Mouse (Mus musculus) G1E (cell line): Measurements from ENCODE around the gene Rnf123. TPM values are rescaled to one million over a fixed set of nuclear protein-coding genes. Genes with fewer than 3 reads are reported as not detected.
A peak's percentile ranks its signal among the peaks of the same experiment; 100 is the strongest.

ENCODE experiments used
- ATAC-seq: 2 replicates; pipeline ENCODE4 v1.8.0; 2016; ENCODE audit warnings: mild to moderate bottlenecking; ENCODE audit not compliant: insufficient number of reproducible peaks, poor library complexity, low FRiP score, severe bottlenecking; ENCODE audit errors: extremely low read depth
- DNase-seq: peaks from one replicate; pipeline ENCODE4 v3.0.0; 2012; ENCODE audit warnings: low spot score
- H3K27me3 ChIP-seq: 2 replicates; pipeline ENCODE4 v1.6.1; 2012; ENCODE audit warnings: mild to moderate bottlenecking, low read length, inconsistent platforms; ENCODE audit not compliant: insufficient read depth
- H3K36me3 ChIP-seq: replicated peaks from 2 replicates; pipeline ENCODE3; 2012; ENCODE audit warnings: mild to moderate bottlenecking, inconsistent platforms
- H3K4me1 ChIP-seq: 2 replicates; pipeline ENCODE4 v1.6.1; 2012; ENCODE audit warnings: low read depth, low read length, inconsistent platforms, mixed read lengths; ENCODE audit not compliant: insufficient read depth
- H3K4me3 ChIP-seq: 2 replicates; pipeline ENCODE4 v1.5.1; 2012; ENCODE audit warnings: low read depth, mild to moderate bottlenecking, inconsistent platforms, low read length, moderate library complexity, mixed read lengths
- H3K9me3 ChIP-seq: replicated peaks from 2 replicates; pipeline ENCODE4 v1.6.1; 2012; ENCODE audit warnings: inconsistent platforms
- CTCF ChIP-seq: IDR thresholded peaks from 2 replicates; pipeline ENCODE4 v1.5.1; 2012; ENCODE audit warnings: low read depth, low read length, inconsistent platforms, mixed read lengths
- GATA1 ChIP-seq: IDR thresholded peaks from 2 replicates; pipeline ENCODE4 v1.6.1; 2012; ENCODE audit warnings: borderline replicate concordance, low read length, inconsistent platforms, mixed read lengths
- GATA2 ChIP-seq: IDR thresholded peaks from 2 replicates; pipeline ENCODE4 v1.6.1; 2012; ENCODE audit warnings: low read depth, low read length, inconsistent platforms, borderline replicate concordance
- POLR2AphosphoS5 ChIP-seq: IDR thresholded peaks from 2 replicates; pipeline ENCODE4 v1.6.1; 2012; ENCODE audit warnings: low read depth, low read length, inconsistent platforms; ENCODE audit not compliant: insufficient replicate concordance
- TAL1 ChIP-seq: conservative IDR thresholded peaks from 2 replicates; pipeline ENCODE4 v1.6.1; 2012; ENCODE audit warnings: low read depth, low read length, inconsistent platforms, mixed read lengths
- polyA plus RNA-seq: library from polyadenylated mRNA; stranded (reverse); fragments of >175 nt; gene quantifications from 2 replicates; pipeline ENCODE4 v1.2.3, GENCODE M21; 2012
- total RNA-seq, 2 experiments: library from RNA; stranded (forward) in 1 of 2; stranded (reverse) in 1 of 2; fragments of 200-1000 nt in 1 of 2; fragments of >200 nt in 1 of 2; fragmentation: Nextera tagmentation in 1 of 2; gene quantifications; 2 replicates each; pipeline ENCODE4 v1.2.3; 2014 to 2017

The Rnf123 gene
- total and polyA plus RNA-seq, 3 experiments: 18.6 to 255 (median 74.5) TPM

DNA sequence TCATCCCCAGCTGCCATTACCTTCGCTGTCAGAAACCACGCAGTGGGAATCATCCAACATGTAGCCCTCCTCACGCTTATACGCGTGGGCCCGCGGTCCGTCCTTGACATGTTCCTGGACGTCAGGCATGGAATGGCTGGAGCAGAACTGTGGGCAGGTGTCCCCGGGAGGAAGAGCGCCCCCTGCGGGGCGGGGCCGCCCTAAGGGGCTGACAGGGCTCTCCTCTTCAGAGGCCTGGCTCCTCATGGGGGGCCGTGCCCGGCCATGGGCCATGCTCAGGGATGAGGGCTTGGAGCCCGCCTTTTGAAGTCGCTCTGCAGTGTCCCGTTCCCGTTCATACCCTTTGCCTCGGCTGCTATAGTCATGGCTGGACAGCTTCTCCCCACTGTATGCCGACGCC, 22.9 kb upstream of the Rnf123 start:
- no peak; the same call in 1 of the 2 replicates for TF ChIP-seq CTCF
- no peak for TF ChIP-seq TAL1
- no peak for TF ChIP-seq POLR2AphosphoS5
- Histone ChIP-seq H3K27me3 (peaks cover 1% of the 10 kb centered on the region; the same call in 1 of the 2 replicates), H3K4me3 (peak overlapping the region; percentile 74; the same call in 1 of the 2 replicates), H3K9me3 (no peaks in the 10 kb centered on the region), H3K36me3 (peaks cover 81% of the 10 kb centered on the region), H3K4me1 (peaks cover 84% of the 10 kb centered on the region)
- DNase-seq (peak; percentile 56), ATAC-seq (no peak)

DNA sequence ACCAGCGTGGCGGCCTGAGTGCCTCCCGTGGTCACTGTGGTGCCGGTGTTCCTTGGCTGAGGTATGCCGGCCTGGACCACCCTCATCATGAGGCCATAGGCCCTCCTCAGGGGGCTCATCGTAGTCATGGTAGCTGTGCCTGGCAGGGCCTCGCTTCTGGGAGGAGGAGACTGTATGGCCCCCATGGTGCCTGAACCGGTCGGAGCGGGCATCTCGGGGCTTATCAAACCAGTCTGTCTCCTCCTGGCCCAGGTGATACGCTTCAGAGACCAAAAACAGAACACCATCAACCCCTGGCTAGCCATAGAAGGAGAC, 22.4 kb upstream of the Rnf123 start:
- ATAC-seq (no peak), DNase-seq (peak; percentile 31)
- H3K27me3 ChIP-seq: no peaks in the 10 kb centered on the region; the same call in 1 of the 2 replicates
- peaks cover 85% of the 10 kb centered on the region for H3K4me1 ChIP-seq
- H3K9me3 ChIP-seq: no peaks in the 10 kb centered on the region
- H3K4me3 ChIP-seq: peak overlapping the region; percentile 74
- TF ChIP-seq CTCF (no peak), GATA1 (no peak), TAL1 (no peak), POLR2AphosphoS5 (no peak), GATA2 (no peak)
- H3K36me3 ChIP-seq: peaks cover 81% of the 10 kb centered on the region

GRCm38 (mm10) chr9:108104766-108105548, 21.8 kb upstream of the Rnf123 start:
- DNase-seq: peak; percentile 99
- Histone ChIP-seq H3K27me3 (no peaks in the 10 kb centered on the region), H3K4me1 (peaks cover 83% of the 10 kb centered on the region), H3K36me3 (peaks cover 78% of the 10 kb centered on the region), H3K4me3 (peak overlapping the region; percentile 74), H3K9me3 (no peaks in the 10 kb centered on the region)
- ATAC-seq: peak; percentile 92
- TF ChIP-seq GATA2: no peak
- no peak for TF ChIP-seq GATA1
- no peak for TF ChIP-seq CTCF
- no peak for TF ChIP-seq POLR2AphosphoS5
- no peak for TF ChIP-seq TAL1

DNA sequence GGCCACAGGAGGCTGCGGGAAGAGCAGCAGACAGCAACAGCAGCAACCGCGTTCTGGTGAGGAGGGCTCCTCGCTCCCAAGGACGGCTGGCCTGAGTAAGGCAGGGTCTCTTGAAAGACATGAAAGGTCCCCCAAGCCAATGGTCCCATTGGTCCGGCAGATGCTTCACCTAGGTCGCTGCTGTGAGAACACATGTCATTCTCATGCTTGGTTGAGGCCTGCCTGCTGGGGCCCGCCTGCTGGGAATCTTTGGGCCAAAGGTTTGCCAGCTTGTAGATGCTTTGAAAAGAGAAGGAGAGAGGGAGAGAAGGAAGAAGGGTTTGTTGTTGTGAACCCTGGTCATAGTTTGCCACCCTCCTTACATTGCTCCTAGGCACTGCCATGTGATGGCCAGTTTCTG, 16.5 kb upstream of the Rnf123 start:
- no peaks in the 10 kb centered on the region for H3K9me3 ChIP-seq
- ATAC-seq (no peak), DNase-seq (no peak)
- peaks cover 72% of the 10 kb centered on the region for H3K36me3 ChIP-seq
- H3K4me1 ChIP-seq: peaks cover 87% of the 10 kb centered on the region
- no peak overlapping the region; the same call in 1 of the 2 replicates for H3K4me3 ChIP-seq
- no peaks in the 10 kb centered on the region for H3K27me3 ChIP-seq
- TF ChIP-seq POLR2AphosphoS5: no peak
- TF ChIP-seq GATA1: no peak
- TF ChIP-seq CTCF: no peak
- no peak for TF ChIP-seq TAL1
- no peak for TF ChIP-seq GATA2

DNA sequence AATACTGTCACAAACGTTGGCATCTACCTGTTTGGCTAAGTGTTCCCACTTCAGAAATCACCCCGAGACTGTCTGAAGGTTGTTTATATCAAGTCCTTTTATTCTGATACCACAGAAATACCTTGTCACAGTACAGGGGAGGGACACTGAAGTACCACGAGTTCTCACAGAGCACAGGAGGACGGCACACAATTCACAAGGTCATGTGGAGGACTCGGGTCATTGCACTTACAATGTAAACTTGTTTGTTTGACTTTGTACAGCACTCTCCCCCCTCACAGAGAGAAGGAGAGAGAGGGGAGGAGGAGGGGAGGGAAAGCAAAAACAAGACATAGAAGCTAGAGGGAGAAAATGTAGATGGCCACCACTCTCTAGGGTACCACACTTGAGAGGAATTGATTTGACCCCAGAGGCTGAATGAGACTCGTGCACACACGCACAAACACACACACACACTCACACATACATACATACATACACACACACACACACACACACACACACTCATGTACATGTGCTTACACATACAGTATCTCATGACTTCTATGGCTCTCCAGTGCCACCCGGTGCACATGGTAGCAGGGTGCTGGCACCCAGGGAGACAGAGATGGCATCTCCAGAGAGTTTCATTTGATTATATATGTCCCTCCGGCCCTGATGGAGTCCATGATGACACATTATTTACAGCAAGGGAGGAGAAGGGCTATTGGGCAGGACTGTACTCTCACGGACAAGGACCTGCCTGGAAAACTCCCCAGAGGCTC, 13.0 kb upstream of the Rnf123 start:
- Histone ChIP-seq H3K9me3 (no peaks in the 10 kb centered on the region), H3K4me3 (peak overlapping the region; percentile 94; the same call in 1 of the 2 replicates), H3K36me3 (peaks cover 69% of the 10 kb centered on the region), H3K27me3 (no peaks in the 10 kb centered on the region; the same call in 1 of the 2 replicates), H3K4me1 (peaks cover 82% of the 10 kb centered on the region)
- ATAC-seq: no peak
- TF ChIP-seq POLR2AphosphoS5 (0 out of 2 replicates have a peak, but pooled peaks have one; percentile 38), GATA1 (no peak), GATA2 (no peak), CTCF (no peak), TAL1 (no peak)
- DNase-seq: no peak

- DNase-seq (peak; percentile 75), ATAC-seq (no peak)
- no peak for TF ChIP-seq GATA2
- no peak for TF ChIP-seq TAL1
- 0 out of 2 replicates have a peak, but pooled peaks have one; percentile 5 for TF ChIP-seq CTCF
- Histone ChIP-seq H3K4me3 (peak overlapping the region; percentile 94; the same call in 1 of the 2 replicates), H3K4me1 (peaks cover 82% of the 10 kb centered on the region), H3K36me3 (peaks cover 69% of the 10 kb centered on the region), H3K9me3 (no peaks in the 10 kb centered on the region), H3K27me3 (no peaks in the 10 kb centered on the region; the same call in 1 of the 2 replicates)
These were observed 12.4 kb upstream of the Rnf123 start for GRCm38 (mm10) chr9:108095518-108095917.
